Mouse (Mus musculus): Measurements from ENCODE around the gene Bsph1.
"Not testable (repeated sequence)": the region's sequence is repeated elsewhere in the genome, so short reads cannot be mapped to it uniquely, and the experiment has no call there.

The Bsph1 gene

GRCm38 (mm10) chr7:13450541-13450940, at the start of gene Bsph1:
Gene Bsph1, plus strand, starts transcription at chr7:13450841.
- not testable (repeated sequence) for DNase-seq

GRCm38 (mm10) chr7:13511539-13511938, 60.9 kb downstream of the Bsph1 start:
- DNase-seq: peak; percentile 4

Data from right cerebral cortex, postnatal 25 days (tissue).